Mouse (Mus musculus): Measurements from ENCODE around the gene Gm49450.

Gm49450 gene

GRCm38 (mm10) chr15:98953401-98954356 lies at the start of gene Gm49450, which contains the start of gene Tuba1a:
Gene Gm49450 (minus strand): TSS chr15:98953551.
Gene Tuba1a (minus strand): TSS chr15:98953703.
- DNase-seq (ENCODE audit: low spot score): peak; percentile 94

GRCm38 (mm10) chr15:99001451-99001931 lies 48.1 kb upstream of the Gm49450 start:
- no peak for DNase-seq (ENCODE audit: low spot score)

- no peak for DNase-seq (ENCODE audit: low spot score)
Observed at GRCm38 (mm10) chr15:99000535-99001283, 47.4 kb upstream of the Gm49450 start.

- DNase-seq (ENCODE audit: low spot score): no peak
Observed at GRCm38 (mm10) chr15:98998775-98999157, 45.4 kb upstream of the Gm49450 start.

- DNase-seq (ENCODE audit: low spot score): no peak
Observed at GRCm38 (mm10) chr15:98997938-98998774, 44.8 kb upstream of the Gm49450 start.

GRCm38 (mm10) chr15:98996840-98997239 lies 43.5 kb upstream of the Gm49450 start:
- no peak for DNase-seq (ENCODE audit: low spot score)

- no peak for DNase-seq (ENCODE audit: low spot score)
Observed at GRCm38 (mm10) chr15:98994957-98995520, 41.7 kb upstream of the Gm49450 start.

- peak; percentile 73 for DNase-seq (ENCODE audit: low spot score)
Observed at GRCm38 (mm10) chr15:98993865-98994264, 40.5 kb upstream of the Gm49450 start.

GRCm38 (mm10) chr15:98993093-98993793 lies 39.9 kb upstream of the Gm49450 start:
- peak; percentile 74 for DNase-seq (ENCODE audit: low spot score)

GRCm38 (mm10) chr15:98992086-98992912 lies 38.9 kb upstream of the Gm49450 start:
- peak; percentile 56 for DNase-seq (ENCODE audit: low spot score)

- DNase-seq (ENCODE audit: low spot score): no peak
Observed at GRCm38 (mm10) chr15:98991540-98992050, 38.2 kb upstream of the Gm49450 start.

GRCm38 (mm10) chr15:98990669-98991539 lies 37.6 kb upstream of the Gm49450 start:
- DNase-seq (ENCODE audit: low spot score): no peak

GRCm38 (mm10) chr15:98989701-98990430 lies 36.5 kb upstream of the Gm49450 start:
- no peak for DNase-seq (ENCODE audit: low spot score)

GRCm38 (mm10) chr15:98988787-98989186 lies 35.4 kb upstream of the Gm49450 start:
- no peak for DNase-seq (ENCODE audit: low spot score)

- DNase-seq (ENCODE audit: low spot score): no peak
Observed at GRCm38 (mm10) chr15:98987661-98988181, 34.4 kb upstream of the Gm49450 start.

GRCm38 (mm10) chr15:98987077-98987630 lies 33.8 kb upstream of the Gm49450 start:
- DNase-seq (ENCODE audit: low spot score): no peak

GRCm38 (mm10) chr15:98985982-98986715 lies 32.8 kb upstream of the Gm49450 start:
- no peak for DNase-seq (ENCODE audit: low spot score)
